15 mouse cellular contexts compared by ENCODE assay signal in genomic region chr5:102052906-102053305, GRCm38 (mm10). TPM values are rescaled to one million over a fixed set of nuclear protein-coding genes. Genes with fewer than 3 reads are reported as not detected.
DNase-seq lines count a peak whose midpoint lies in the region; ATAC-seq and TF ChIP-seq lines count a peak whose summit lies in the region.
"Had no signal": no experiment of that assay in that cellular context is flagged by ENCODE, and none has a peak within 500 bp of the region (broad histone marks: within the 10 kb centered on the region; RNA-seq: fewer than 3 reads in every experiment).

No protein-coding gene starts in this region.

- peaks cover 24% of the 10 kb centered on the region for H3K4me1 ChIP-seq in liver, adult 2 months (ENCODE audit: control insufficient read depth, insufficient read depth, low read length)
- H3K4me1 ChIP-seq in liver, embryonic 11.5 days (replicated peaks; ENCODE audit: control insufficient read depth, insufficient read depth, low read length), result peaks cover 36% of the 10 kb centered on the region
- peaks cover 5% of the 10 kb centered on the region for H3K4me1 ChIP-seq in hindbrain, postnatal 0 days (ENCODE audit: insufficient read depth, low read length)

- H3K4me2 ChIP-seq in liver, embryonic 11.5 days, result peak overlapping the region; percentile 35
- no peak overlapping the region for H3K4me2 ChIP-seq in hindbrain, postnatal 0 days (ENCODE audit: low read depth, low read length)
- H3K4me2 ChIP-seq: hindbrain, embryonic 13.5 days had no signal

- intact Hi-C loops in gastrocnemius, postnatal 36 days (cut with DNase I), result no loop called here

- no peaks in the 10 kb centered on the region for H3K36me3 ChIP-seq in liver, adult 2 months (ENCODE audit: control insufficient read depth, insufficient read depth, low read length)
- H3K36me3 ChIP-seq in liver, embryonic 11.5 days (ENCODE audit: control insufficient read depth, insufficient read depth, low read length), result no peaks in the 10 kb centered on the region
- H3K36me3 ChIP-seq in hindbrain, postnatal 0 days (ENCODE audit: insufficient read depth, low read length), result no peaks in the 10 kb centered on the region
- H3K36me3 ChIP-seq: hindbrain, embryonic 13.5 days had no signal

- TF ChIP-seq CTCF in liver, adult 2 months (IDR thresholded peaks at IDR 0.05; ENCODE audit: low read depth, low read length), result no peak
- no peak for TF ChIP-seq CTCF in hindbrain, postnatal 0 days (IDR thresholded peaks at IDR 0.05; ENCODE audit: low read depth)

- 16% methylated on average over 6 of the region's 6 CpGs for WGBS in liver, adult 2 months
- WGBS in liver, embryonic 11.5 days, result 79% methylated on average over 6 of the region's 6 CpGs
- 67% methylated on average over 6 of the region's 6 CpGs for WGBS in hindbrain, postnatal 0 days

- 0 out of 2 replicates have a peak, but pooled peaks have one; percentile 20 for ATAC-seq in liver, embryonic 11.5 days (replicated peaks; ENCODE audit: low FRiP score)
- no peak for ATAC-seq in hindbrain, postnatal 0 days
- ATAC-seq in megakaryocyte, adult 5-6 weeks (ENCODE audit: poor library complexity, severe bottlenecking), result no peak
- ATAC-seq: forebrain, postnatal 0 days; midbrain, embryonic 16.5 days had no signal

- H3K79me2 ChIP-seq in liver, adult 2 months (ENCODE audit: control insufficient read depth, insufficient read depth, low read length), result peaks cover 30% of the 10 kb centered on the region

- H3K27me3 ChIP-seq in liver, adult 2 months (ENCODE audit: control insufficient read depth, insufficient read depth, low read length), result no peaks in the 10 kb centered on the region
- H3K27me3 ChIP-seq in liver, embryonic 11.5 days (replicated peaks; ENCODE audit: control insufficient read depth, insufficient read depth, low read length), result no peaks in the 10 kb centered on the region
- no peaks in the 10 kb centered on the region for H3K27me3 ChIP-seq in hindbrain, postnatal 0 days (ENCODE audit: insufficient read depth, low read length)
- H3K27me3 ChIP-seq: hindbrain, embryonic 13.5 days had no signal

- H3K9me3 ChIP-seq in liver, embryonic 11.5 days (ENCODE audit: control insufficient read depth, low read length), result no peaks in the 10 kb centered on the region
- no peaks in the 10 kb centered on the region for H3K9me3 ChIP-seq in hindbrain, postnatal 0 days (ENCODE audit: low read length)
- H3K9me3 ChIP-seq: hindbrain, embryonic 13.5 days had no signal

- H3K9ac ChIP-seq in liver, adult 2 months (ENCODE audit: low read depth, low read length), result peak overlapping the region; percentile 67
- H3K9ac ChIP-seq in liver, embryonic 11.5 days (ENCODE audit: low read depth, low read length), result no peak overlapping the region
- no peak overlapping the region for H3K9ac ChIP-seq in hindbrain, postnatal 0 days (replicated peaks; ENCODE audit: low read length)
- H3K9ac ChIP-seq: forebrain, postnatal 0 days; hindbrain, embryonic 13.5 days had no signal

- H3K4me3 ChIP-seq in liver, adult 2 months (ENCODE audit: insufficient read depth, low read depth, low read length), result peak overlapping the region; percentile 55
- H3K4me3 ChIP-seq in liver, embryonic 11.5 days (ENCODE audit: low read depth, low read length), result 0 out of 2 replicates have a peak overlapping the region, but pooled peaks have one; percentile 7
- H3K4me3 ChIP-seq in hindbrain, postnatal 0 days (ENCODE audit: low read length), result no peak overlapping the region
- H3K4me3 ChIP-seq: hindbrain, embryonic 13.5 days; left cerebral cortex, adult 2 months had no signal

- H3K27ac ChIP-seq in liver, adult 2 months (replicated peaks; ENCODE audit: insufficient read depth, low read depth, low read length), result peak overlapping the region; percentile 94
- H3K27ac ChIP-seq in liver, embryonic 11.5 days (ENCODE audit: low read depth, low read length), result peak overlapping the region; percentile 8; the same call in 1 of the 2 replicates
- no peak overlapping the region for H3K27ac ChIP-seq in hindbrain, postnatal 0 days
- H3K27ac ChIP-seq: hindbrain, embryonic 13.5 days; left cerebral cortex, adult 2 months had no signal

- TF ChIP-seq POLR2A in liver, adult 2 months (IDR thresholded peaks at IDR 0.05; ENCODE audit: extremely low read depth, insufficient read depth, low read length), result no peak

- peak; percentile 94 for DNase-seq in liver, adult 2 months (ENCODE audit: extremely low read depth, low read depth, low spot score)
- no peak for DNase-seq in liver
- DNase-seq in kidney, adult 9 months, result peak; percentile 93
- DNase-seq in liver, embryonic 11.5 days (ENCODE audit: low spot score), result no peak
- no peak for DNase-seq in hindbrain, postnatal 0 days (ENCODE audit: low spot score)
- DNase-seq in gastrocnemius, postnatal 36 days, result no peak
- no peak for DNase-seq in cerebellum, adult 11-12 months
- DNase-seq: cerebellum, adult 11 months; forebrain, postnatal 0 days; lung, postnatal 36 days; thymus, postnatal 25 days had no signal

RNA-seq across cellular contexts. Expression of gene Wdfy3, which starts 16.8 kb away (rescaled TPM):
- total RNA-seq in liver, adult 2 months (2014; rRNA removed), result 17.0 and 28.1 TPM in 2 replicates
- 12.3 and 14.4 TPM in 2 replicates for polyA plus RNA-seq in liver, adult 2 months (2012; rRNA removed)
- polyA plus RNA-seq in liver, embryonic 11.5 days (2014; fragmentation: Nextera tagmentation; extraction: Ambion mirVana), result 10.4 and 12.7 TPM in 2 replicates
- 83.5 and 88.4 TPM in 2 replicates for total RNA-seq in hindbrain, postnatal 0 days (2014; rRNA removed)
- polyA plus RNA-seq in hindbrain, postnatal 0 days (2015; fragmentation: Nextera tagmentation; extraction: Ambion mirVana), result 15.8 and 16.0 TPM in 2 replicates
- 10 to 100 TPM; 18.3 to 21.2 TPM for total RNA-seq in gastrocnemius, postnatal 36 days (2021)
- total RNA-seq in megakaryocyte, adult 5-6 weeks (2015), result 20.3 and 21.3 TPM in 2 replicates
- total RNA-seq in megakaryocyte, adult 5-6 weeks (2017), result 11.5 and 16.7 TPM in 2 replicates

Comparison
In these comparisons a context has a peak if more than half of its experiments do, and no peak if none do; other contexts are left out.
1. DNase-seq: peak in liver, adult 2 months (single experiment) and kidney, adult 9 months (single experiment); none in liver (single experiment), liver, embryonic 11.5 days (single experiment), hindbrain, postnatal 0 days (single experiment), gastrocnemius, postnatal 36 days (0 of 2) and cerebellum, adult 11-12 months (single experiment).